Mouse (Mus musculus) ES-E14 (cell line): ENCODE data around the gene Arrb1.

Experiments used
- HCFC1 ChIP-seq: IDR thresholded peaks from 2 replicates; pipeline ENCODE4 v1.6.1; 2012; ENCODE audit warnings: low read length, inconsistent platforms, borderline replicate concordance; ENCODE audit not compliant: insufficient read depth
- MAFK ChIP-seq: IDR thresholded peaks from 2 replicates; pipeline ENCODE4 v1.6.1; 2014; ENCODE audit warnings: mild to moderate bottlenecking, low read depth, low read length, inconsistent platforms; ENCODE audit not compliant: insufficient read depth
- ZC3H11A ChIP-seq: IDR thresholded peaks from 2 replicates; pipeline ENCODE4 v1.6.1; 2012; ENCODE audit warnings: low read depth, mild to moderate bottlenecking, inconsistent platforms, low read length, borderline replicate concordance
- ZNF384 ChIP-seq: IDR thresholded peaks from 2 replicates; pipeline ENCODE4 v1.6.1; 2012; ENCODE audit warnings: low read depth, low read length, inconsistent platforms

DNA sequence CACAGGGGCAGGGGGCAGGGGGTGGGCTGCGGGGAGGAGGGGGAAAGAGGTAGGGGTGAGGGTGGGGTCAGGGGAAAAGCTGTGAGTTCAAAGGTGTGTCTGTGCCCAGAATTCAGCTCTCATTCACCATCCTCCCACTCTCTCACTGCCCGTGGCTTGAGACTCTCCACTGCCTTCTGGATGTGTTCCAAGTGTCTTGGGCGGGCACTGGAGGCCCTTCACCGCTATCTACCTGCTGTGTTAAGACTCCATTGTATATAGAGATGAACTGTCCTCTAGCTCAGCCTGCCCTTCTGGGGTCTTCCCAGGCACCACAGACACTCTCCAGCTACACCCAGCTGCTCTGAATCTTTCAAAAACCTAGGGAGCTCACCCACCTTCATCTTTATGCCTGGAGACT lies 38.1 kb downstream of the Arrb1 start:
- TF ChIP-seq ZC3H11A (no peak), MAFK (no peak), ZNF384 (no peak), HCFC1 (no peak)
